Mouse (Mus musculus) small intestine, adult 2 months (tissue): ENCODE measurements at regions not wholly inside any gene's neighbourhood (a gene's known extent, or its start where the extent isn't known, plus 50 kb on each side); places are given as distances from the start of the nearest gene placed in this dataset.

Source experiments
- CTCF ChIP-seq: fragments of 200-500 bp; IDR thresholded peaks from 2 replicates; pipeline ENCODE4 v1.5.1; 2012; ENCODE audit warnings: low read depth, mild to moderate bottlenecking, control low read depth, inconsistent platforms, low read length, moderate library complexity, mixed read lengths; ENCODE audit not compliant: insufficient replicate concordance, insufficient read length; ENCODE audit errors: extremely low read depth
- POLR2A ChIP-seq: fragments of 200-500 bp; IDR thresholded peaks from 2 replicates; pipeline ENCODE4 v1.6.1; 2012; ENCODE audit warnings: low read depth, mild to moderate bottlenecking, control low read depth, inconsistent platforms, low read length, moderate library complexity

- TF ChIP-seq CTCF (no peak), POLR2A (no peak)
Measured at GRCm38 (mm10) chr4:7422787-7423186, 816.1 kb downstream of the Car8 start.
